Mouse (Mus musculus) hematopoietic stem cell, adult 5-6 weeks (primary cell): ENCODE results near the gene Ier5l. TPM values are rescaled to one million over a fixed set of nuclear protein-coding genes. Genes with fewer than 3 reads are reported as not detected.

Source experiments
- total RNA-seq: library from RNA; stranded (forward); fragments of 172-1452, 232-1000 nt; gene quantifications from 2 replicates; pipeline ENCODE4 v1.2.3, GENCODE M21; 2017

The Ier5l gene
- total RNA-seq, 1 experiment from 2014 or later: 2.4 TPM

Other genes with a start within 250 kb of the Ier5l start
- gene Lrrc8a, start 236.5 kb downstream of the Ier5l start, total RNA-seq: 11.3 and 15.3 TPM in 2 replicates
- gene Gm28035, start 233.7 kb downstream of the Ier5l start, total RNA-seq: 1.4 TPM in 1 of 2 replicates, not detected in the other
- gene Phyhd1, start 208.0 kb downstream of the Ier5l start, total RNA-seq: 1.2 and 2.1 TPM in 2 replicates
- not detected in 2 replicates for gene Gm28038, start 193.2 kb downstream of the Ier5l start, total RNA-seq
- gene Dolk, start 187.9 kb downstream of the Ier5l start, total RNA-seq: 8.8 and 9.9 TPM in 2 replicates
- 18.9 and 25.4 TPM in 2 replicates for gene Nup188, start 187.8 kb downstream of the Ier5l start, total RNA-seq
- 30.4 and 41.2 TPM in 2 replicates for gene Sh3glb2, start 114.9 kb downstream of the Ier5l start, total RNA-seq
- gene Miga2, start 110.0 kb downstream of the Ier5l start, total RNA-seq: 7.4 and 14.8 TPM in 2 replicates
- gene Dolpp1, start 82.0 kb downstream of the Ier5l start, total RNA-seq: 7.4 and 24.5 TPM in 2 replicates
- gene Crat, start 58.4 kb downstream of the Ier5l start, total RNA-seq: 7.1 and 8.9 TPM in 2 replicates
- 60.4 and 66.6 TPM in 2 replicates for gene Ptpa, start 58.2 kb downstream of the Ier5l start, total RNA-seq
- 1.3 and 1.9 TPM in 2 replicates for gene Cstad, start 120.8 kb upstream of the Ier5l start, total RNA-seq